Mouse (Mus musculus) brown adipose tissue, adult 24 weeks (tissue): ENCODE data around the gene 2310033P09Rik. TPM values are rescaled to one million over a fixed set of nuclear protein-coding genes. Genes with fewer than 3 reads are reported as not detected.

Experiments
- H3K27ac ChIP-seq: fragments of 200-500 bp; replicated peaks from 2 replicates; pipeline ENCODE4 v1.5.1; 2012; ENCODE audit warnings: low read depth, mild to moderate bottlenecking, low read length
- H3K4me1 ChIP-seq: fragments of 200-500 bp; 2 replicates; pipeline ENCODE4 v1.6.1; 2012; ENCODE audit warnings: low read length, mixed read lengths; ENCODE audit not compliant: control insufficient read depth, insufficient read depth, insufficient read length
- H3K4me3 ChIP-seq: fragments of 200-500 bp; 2 replicates; pipeline ENCODE4 v1.5.1; 2012; ENCODE audit warnings: low read depth, mild to moderate bottlenecking, low read length, moderate library complexity; ENCODE audit not compliant: insufficient read depth
- polyA plus RNA-seq: library from polyadenylated mRNA; stranded (reverse); fragments of >200 nt; gene quantifications from 2 replicates; pipeline ENCODE4 v1.2.4, GENCODE M21; 2012; ENCODE audit not compliant: missing spikeins, insufficient read depth, insufficient read length

Gene 2310033P09Rik
- polyA plus RNA-seq, 1 experiment = 11.0 TPM

GRCm38 (mm10) chr11:59238525-59239427 is 30.7 kb downstream of the 2310033P09Rik start:
- Histone ChIP-seq H3K4me3 (no peak overlapping the region), H3K4me1 (no peaks in the 10 kb centered on the region), H3K27ac (no peak overlapping the region)

- H3K27ac ChIP-seq = no peak overlapping the region
- no peak overlapping the region for H3K4me3 ChIP-seq
- H3K4me1 ChIP-seq = no peaks in the 10 kb centered on the region
These were observed 31.3 kb downstream of the 2310033P09Rik start for GRCm38 (mm10) chr11:59239428-59239785.

GRCm38 (mm10) chr11:59239796-59240195 is 31.7 kb downstream of the 2310033P09Rik start:
- no peak overlapping the region for H3K27ac ChIP-seq

GRCm38 (mm10) chr11:59241841-59242240 is 33.7 kb downstream of the 2310033P09Rik start:
- Histone ChIP-seq H3K27ac (no peak overlapping the region), H3K4me3 (no peak overlapping the region), H3K4me1 (no peaks in the 10 kb centered on the region)

More at GRCm38 (mm10) chr11:59239796-59240195, 31.7 kb downstream of the 2310033P09Rik start:
- H3K4me3 ChIP-seq = no peak overlapping the region
- no peaks in the 10 kb centered on the region for H3K4me1 ChIP-seq

- Histone ChIP-seq H3K27ac (no peak overlapping the region), H3K4me3 (no peak overlapping the region), H3K4me1 (no peaks in the 10 kb centered on the region)
These were observed 35.7 kb downstream of the 2310033P09Rik start for GRCm38 (mm10) chr11:59243856-59244255.

GRCm38 (mm10) chr11:59248101-59248500 is 40.0 kb downstream of the 2310033P09Rik start:
- Histone ChIP-seq H3K4me1 (no peaks in the 10 kb centered on the region), H3K4me3 (no peak overlapping the region), H3K27ac (no peak overlapping the region)

GRCm38 (mm10) chr11:59259647-59260046 is 51.5 kb downstream of the 2310033P09Rik start:
- H3K4me3 ChIP-seq = no peak overlapping the region
- H3K27ac ChIP-seq = no peak overlapping the region
- no peaks in the 10 kb centered on the region; the same call in 1 of the 2 replicates for H3K4me1 ChIP-seq

Other genes with a start within 250 kb of the 2310033P09Rik start
- 3.8 and 4.8 TPM in 2 replicates for gene Trim11, start 230.2 kb upstream of the 2310033P09Rik start, polyA plus RNA-seq
- 2.4 and 7.2 TPM in 2 replicates for gene Obscn, start 71.9 kb upstream of the 2310033P09Rik start, polyA plus RNA-seq
- gene Iba57, start 44.6 kb upstream of the 2310033P09Rik start, polyA plus RNA-seq = 9.8 and 10.4 TPM in 2 replicates
- not detected in 2 replicates for gene Gjc2, start 25.1 kb upstream of the 2310033P09Rik start, polyA plus RNA-seq
- gene Guk1, start 16.1 kb upstream of the 2310033P09Rik start, polyA plus RNA-seq = 89.3 and 122 TPM in 2 replicates
- 118 and 139 TPM in 2 replicates for gene Mrpl55, start 5.8 kb upstream of the 2310033P09Rik start, polyA plus RNA-seq
- 211 and 220 TPM in 2 replicates for gene Arf1, start 19.9 kb downstream of the 2310033P09Rik start, polyA plus RNA-seq
- gene Wnt3a, start 82.4 kb downstream of the 2310033P09Rik start, polyA plus RNA-seq = not detected in 2 replicates
- 0.33 and 0.40 TPM in 2 replicates for gene Wnt9a, start 98.6 kb downstream of the 2310033P09Rik start, polyA plus RNA-seq
- gene Prss38, start 167.3 kb downstream of the 2310033P09Rik start, polyA plus RNA-seq = not detected in 2 replicates
- gene Jmjd4, start 241.7 kb downstream of the 2310033P09Rik start, polyA plus RNA-seq = 2.7 and 3.1 TPM in 2 replicates
- gene Snap47, start 242.9 kb downstream of the 2310033P09Rik start, polyA plus RNA-seq = 21.4 and 22.5 TPM in 2 replicates